Mouse (Mus musculus) cortical plate, adult 2 months (tissue): ENCODE results near the gene Grin3b. TPM values are rescaled to one million over a fixed set of nuclear protein-coding genes. Genes with fewer than 3 reads are reported as not detected.

Experiments
- H3K27ac ChIP-seq: fragments of 200-500 bp; 2 replicates; pipeline ENCODE4 v1.5.1; 2012; ENCODE audit warnings: low read length, control low read depth, inconsistent platforms; ENCODE audit not compliant: insufficient read depth
- H3K4me1 ChIP-seq: fragments of 200-500 bp; 2 replicates; pipeline ENCODE4 v1.6.1; 2011; ENCODE audit warnings: low read length; ENCODE audit not compliant: control insufficient read depth, insufficient read depth
- H3K4me3 ChIP-seq: fragments of 200-500 bp; 2 replicates; pipeline ENCODE4 v1.5.1; 2011; ENCODE audit warnings: mild to moderate bottlenecking, low read length, control low read depth; ENCODE audit not compliant: insufficient read depth
- CTCF ChIP-seq: fragments of 200-500 bp; IDR thresholded peaks from 2 replicates; pipeline ENCODE4 v1.5.1; 2011; ENCODE audit warnings: mild to moderate bottlenecking, control low read depth, low read length; ENCODE audit not compliant: insufficient read depth; ENCODE audit errors: extremely low read depth
- POLR2A ChIP-seq: fragments of 200-500 bp; IDR thresholded peaks from 2 replicates; pipeline ENCODE4 v1.6.1; 2011; ENCODE audit warnings: mild to moderate bottlenecking, low read length, control low read depth; ENCODE audit not compliant: insufficient read depth; ENCODE audit errors: extremely low read depth
- polyA plus RNA-seq: library from polyadenylated mRNA; depleted of rRNA; stranded (reverse); fragments of >200 nt; gene quantifications from 2 replicates; pipeline ENCODE4 v1.2.3, GENCODE M21; 2012

Grin3b gene
- polyA plus RNA-seq, 1 experiment, result 0.21 TPM

GRCm38 (mm10) chr10:79936284-79936910, 34.1 kb upstream of the Grin3b start:
- TF ChIP-seq CTCF, result no peak
- TF ChIP-seq POLR2A, result no peak
- Histone ChIP-seq H3K4me1 (peaks cover 3% of the 10 kb centered on the region; the same call in 1 of the 2 replicates), H3K4me3 (no peak overlapping the region), H3K27ac (no peak overlapping the region)

- no peak overlapping the region for H3K27ac ChIP-seq
- peaks cover 3% of the 10 kb centered on the region; the same call in 1 of the 2 replicates for H3K4me1 ChIP-seq
- TF ChIP-seq CTCF (no peak), POLR2A (no peak)
- no peak overlapping the region for H3K4me3 ChIP-seq
These were observed 33.5 kb upstream of the Grin3b start for GRCm38 (mm10) chr10:79936911-79937441.

- peaks cover 3% of the 10 kb centered on the region; the same call in 1 of the 2 replicates for H3K4me1 ChIP-seq
- no peak overlapping the region for H3K4me3 ChIP-seq
- no peak for TF ChIP-seq CTCF
- TF ChIP-seq POLR2A, result no peak
- no peak overlapping the region for H3K27ac ChIP-seq
These were observed 32.6 kb upstream of the Grin3b start for GRCm38 (mm10) chr10:79937775-79938526.

- H3K4me3 ChIP-seq, result no peak overlapping the region
- H3K4me1 ChIP-seq, result peaks cover 3% of the 10 kb centered on the region; the same call in 1 of the 2 replicates
- no peak for TF ChIP-seq POLR2A
- H3K27ac ChIP-seq, result no peak overlapping the region
These were observed 29.8 kb upstream of the Grin3b start for GRCm38 (mm10) chr10:79940749-79941148.

- H3K27ac ChIP-seq, result no peak overlapping the region
- no peak overlapping the region for H3K4me3 ChIP-seq
- no peak for TF ChIP-seq POLR2A
- no peak for TF ChIP-seq CTCF
- H3K4me1 ChIP-seq, result no peaks in the 10 kb centered on the region
These were observed 27.5 kb upstream of the Grin3b start for GRCm38 (mm10) chr10:79942988-79943387.

GRCm38 (mm10) chr10:79943471-79943901, 27.0 kb upstream of the Grin3b start:
- no peak overlapping the region for H3K27ac ChIP-seq
- no peaks in the 10 kb centered on the region for H3K4me1 ChIP-seq
- no peak overlapping the region for H3K4me3 ChIP-seq
- TF ChIP-seq CTCF (no peak), POLR2A (no peak)

- no peak overlapping the region for H3K27ac ChIP-seq
- TF ChIP-seq CTCF (no peak), POLR2A (no peak)
- H3K4me1 ChIP-seq, result no peaks in the 10 kb centered on the region
- H3K4me3 ChIP-seq, result no peak overlapping the region
These were observed 24.8 kb upstream of the Grin3b start for GRCm38 (mm10) chr10:79945507-79946234.

GRCm38 (mm10) chr10:79946752-79947322, 23.7 kb upstream of the Grin3b start:
- no peak overlapping the region for H3K4me3 ChIP-seq
- H3K27ac ChIP-seq, result no peak overlapping the region
- no peaks in the 10 kb centered on the region for H3K4me1 ChIP-seq
- TF ChIP-seq POLR2A, result no peak
- no peak for TF ChIP-seq CTCF

- TF ChIP-seq POLR2A (no peak), CTCF (no peak)
- no peak overlapping the region for H3K27ac ChIP-seq
- H3K4me3 ChIP-seq, result no peak overlapping the region
- H3K4me1 ChIP-seq, result no peaks in the 10 kb centered on the region
These were observed 23.0 kb upstream of the Grin3b start for GRCm38 (mm10) chr10:79947502-79947901.
